Mouse (Mus musculus) T-helper 17 cell (primary cell): ENCODE data around the gene Oxnad1.

Experiments used
- in situ Hi-C, 2 experiments: fragments of 300-600 bp; cut with MboI, MseI; formaldehyde crosslinking; loops; 1 replicate in 1 of 2; 2 replicates in 1 of 2; pipeline ENCODE4 v1.15.1; 2025; ENCODE audit warnings: high pct_unique_total_duplicates in 2 of 2

Gene Oxnad1

DNA sequence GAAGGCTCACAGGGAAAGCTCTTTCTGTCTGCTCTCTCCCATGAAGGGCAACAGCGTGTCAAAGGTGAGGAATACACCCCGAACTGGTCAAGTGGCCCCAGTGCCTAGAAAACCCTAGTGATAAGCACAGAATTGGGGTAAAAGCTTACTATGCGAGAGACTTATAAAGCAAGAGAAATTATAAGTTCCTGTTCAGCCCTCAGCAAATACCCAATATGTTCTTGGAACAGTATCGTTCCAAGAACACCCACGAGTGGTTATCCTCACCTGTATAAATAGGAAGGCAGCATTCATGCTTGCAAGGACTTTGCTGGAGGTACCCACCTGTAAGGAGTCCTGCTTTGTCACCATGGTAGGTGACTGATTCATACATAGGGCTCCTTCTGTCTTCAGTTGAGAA, 56.5 kb downstream of the Oxnad1 start, which contains the start of gene Msmb:
TSS of gene Msmb (plus strand) at position 301 of the 400 bp plus-strand sequence.
- in situ Hi-C loops: loop anchor here in 1 of 2 experiments (10.0 kb wide), 1 partner anchor 1417 kb away; no protein-coding TSS in a partner anchor

DNA sequence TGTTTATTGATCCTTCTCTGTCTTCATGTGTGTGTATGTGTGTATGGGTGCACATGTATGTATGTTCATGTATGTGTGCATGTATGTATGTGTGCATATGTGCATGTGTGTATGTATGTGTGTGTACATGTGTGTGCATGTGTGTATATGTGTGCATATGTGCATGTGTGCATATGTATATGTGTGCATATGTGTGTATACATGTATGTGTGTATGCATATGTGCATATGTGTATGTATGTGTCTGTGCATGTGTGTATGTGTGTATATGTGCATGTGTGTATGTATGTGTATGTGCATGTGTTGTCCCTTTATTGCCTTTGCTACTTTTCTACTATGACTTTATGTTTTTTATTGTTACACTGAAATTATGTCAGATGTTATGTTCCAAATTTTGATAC, 59.6 kb downstream of the Oxnad1 start:
- in situ Hi-C loops: loop anchor here (5.0 to 10.0 kb wide), 2 partner anchors 1298 to 1420 kb away; no protein-coding TSS in a partner anchor

DNA sequence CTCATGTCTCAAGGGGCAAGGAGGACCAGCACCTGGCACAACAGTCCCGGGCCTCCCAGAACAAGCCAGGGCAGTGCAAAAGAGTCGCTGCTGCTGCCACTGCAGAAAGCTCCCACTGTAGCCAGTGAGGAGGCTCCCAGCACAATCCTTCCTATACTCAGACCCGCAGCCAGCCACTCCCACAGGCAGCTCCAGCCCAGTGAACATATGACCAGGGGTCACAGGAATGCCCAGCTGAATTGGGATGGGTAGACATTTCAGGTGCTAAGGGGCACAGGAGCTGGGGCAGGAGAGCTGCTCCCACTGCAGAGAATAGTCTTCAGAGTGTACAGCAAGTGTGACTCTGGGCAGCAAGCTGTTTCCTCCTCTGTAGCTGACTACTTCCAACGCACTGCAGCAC, 60.2 kb downstream of the Oxnad1 start:
- in situ Hi-C loops: loop anchor here (5.0 to 10.0 kb wide), 2 partner anchors 1297 to 1421 kb away; no protein-coding TSS in a partner anchor

DNA sequence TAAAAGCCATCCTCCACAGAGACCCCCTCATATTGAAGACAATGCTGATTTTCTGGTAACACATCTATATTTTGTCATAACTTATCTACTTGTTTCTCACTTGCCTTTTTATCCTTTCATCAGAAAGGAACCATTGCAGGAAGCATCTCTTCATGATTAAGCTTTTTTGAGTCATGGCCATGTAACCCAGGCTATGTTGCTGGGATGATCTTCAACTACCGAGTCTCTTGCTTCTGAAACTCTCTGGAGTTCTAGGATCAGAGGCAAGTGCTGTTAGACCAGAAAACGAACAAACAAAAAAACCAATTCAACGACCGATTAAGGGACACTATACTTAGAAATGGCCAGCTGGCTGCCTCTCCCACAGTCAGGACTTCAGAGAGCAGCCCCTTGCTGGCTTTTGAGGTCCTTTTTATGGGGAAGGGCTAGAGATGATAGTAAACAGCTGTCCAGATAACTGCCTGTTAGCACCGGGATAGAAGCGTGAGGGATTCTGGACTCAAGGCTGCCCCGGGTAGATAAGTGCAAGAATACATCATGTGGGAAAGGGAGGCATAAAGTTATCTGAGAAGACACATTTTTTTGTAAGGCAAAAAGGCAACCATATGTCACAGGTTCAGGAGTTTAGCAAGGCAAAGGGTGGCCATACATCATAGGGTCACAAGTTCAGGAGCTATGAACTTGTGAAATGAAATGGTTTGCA, 60.8 kb downstream of the Oxnad1 start:
- in situ Hi-C loops: loop anchor here (5.0 to 10.0 kb wide), 2 partner anchors 1296 to 1421 kb away; no protein-coding TSS in a partner anchor

DNA sequence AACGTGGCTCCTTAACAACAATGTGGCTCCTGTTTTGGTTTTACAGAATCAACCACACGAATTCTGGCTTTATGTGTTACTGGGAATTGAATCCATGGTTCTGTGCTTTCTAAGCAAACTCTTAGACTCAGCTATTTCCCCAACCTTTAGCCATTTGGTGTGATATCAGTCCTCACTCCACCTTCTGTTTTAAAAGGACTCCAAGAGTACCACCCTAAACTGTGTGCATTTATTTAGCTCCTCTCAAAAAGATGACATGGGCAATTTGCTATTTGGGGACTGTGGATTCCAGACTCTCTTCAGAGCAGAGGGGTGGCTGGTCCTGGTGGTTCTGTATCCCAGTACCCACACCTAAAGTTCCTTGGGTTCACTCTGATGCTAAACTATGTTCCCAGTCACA, 61.4 kb downstream of the Oxnad1 start:
- in situ Hi-C loops: loop anchor here (5.0 to 10.0 kb wide), 2 partner anchors 1296 to 1422 kb away; no protein-coding TSS in a partner anchor

DNA sequence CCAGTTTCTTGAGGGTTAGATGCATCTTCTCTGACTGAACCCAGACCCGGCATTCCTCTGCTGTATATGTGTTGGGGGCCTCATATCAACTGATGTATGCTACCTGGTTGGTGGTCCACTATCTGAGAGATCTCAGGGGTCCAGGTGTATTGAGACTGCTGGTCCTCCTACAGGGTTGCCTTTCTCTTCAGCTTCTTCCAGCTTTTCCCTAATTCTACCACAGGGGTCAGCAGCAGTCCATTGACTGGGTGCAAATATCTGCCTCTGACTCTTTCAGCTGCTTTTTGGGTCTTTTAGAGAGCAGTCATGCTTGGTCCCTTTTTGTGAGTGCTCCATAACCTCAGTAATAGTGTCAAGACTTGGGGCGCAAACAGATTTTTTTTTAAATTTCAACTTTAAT, 65.7 kb downstream of the Oxnad1 start:
- in situ Hi-C loops: loop anchor here in 1 of 2 experiments (25.0 kb wide), 1 partner anchor 1139 kb away; the partner anchor contains the start of genes Glt8d1, Gnl3, Pbrm1 and Spcs1

DNA sequence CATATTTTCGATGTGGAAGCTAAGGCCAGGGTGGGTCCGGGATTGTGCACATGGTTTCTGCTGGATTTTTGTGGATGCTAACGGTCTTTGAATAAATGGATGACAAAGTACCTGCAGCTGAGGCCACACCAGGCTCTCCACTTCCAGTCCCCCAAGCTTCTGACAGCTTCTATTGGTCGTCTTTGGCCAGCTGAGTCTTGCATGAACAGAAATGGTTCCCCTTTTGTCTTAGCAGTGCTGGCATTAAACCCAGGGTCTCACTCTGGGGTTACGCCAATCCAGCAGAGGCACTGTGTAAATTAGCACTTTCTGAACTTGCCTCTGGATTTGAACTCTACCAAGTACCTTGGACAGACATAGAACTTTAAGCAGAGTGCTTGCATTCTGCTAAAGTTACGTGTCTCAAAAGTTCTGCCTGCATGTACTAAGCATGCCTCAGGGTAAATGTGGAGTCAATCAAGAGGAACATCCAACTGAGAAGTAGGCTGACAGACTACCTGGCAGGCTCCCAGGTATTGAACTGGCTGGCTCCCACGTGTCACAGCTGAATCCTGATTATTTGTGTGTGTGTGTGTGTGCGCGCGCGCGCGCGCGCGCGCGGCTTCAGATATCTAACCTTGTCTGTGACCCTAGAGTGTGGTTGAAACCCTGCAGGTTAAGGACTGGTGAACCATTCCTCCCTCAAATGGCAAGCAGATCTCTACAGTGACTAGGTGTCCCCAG, 67.2 kb downstream of the Oxnad1 start:
- in situ Hi-C loops: loop anchor here in 1 of 2 experiments (25.0 kb wide), 1 partner anchor 1140 kb away; the partner anchor contains the start of genes Glt8d1, Gnl3, Pbrm1 and Spcs1
